Mouse (Mus musculus) retina, postnatal 1 day (tissue): Measurements from ENCODE around the gene Hba-x.
"Not testable (repeated sequence)": the region's sequence is repeated elsewhere in the genome, so short reads cannot be mapped to it uniquely, and the experiment has no call there.

Source experiments
- DNase-seq: peaks from one replicate; pipeline ENCODE4 v3.0.0-alpha.2; 2012

Gene Hba-x

GRCm38 (mm10) chr11:32286695-32287492 lies 10.7 kb downstream of the Hba-x start, which contains the start of gene Hbq1b:
Hbq1b (plus strand) TSS chr11:32286965.
- DNase-seq = peak; percentile 74

- no peak for DNase-seq
Measured at GRCm38 (mm10) chr11:32287493-32287825, 11.3 kb downstream of the Hba-x start.

GRCm38 (mm10) chr11:32292819-32293218 lies 16.6 kb downstream of the Hba-x start:
- DNase-seq = not testable (repeated sequence)

DNA sequence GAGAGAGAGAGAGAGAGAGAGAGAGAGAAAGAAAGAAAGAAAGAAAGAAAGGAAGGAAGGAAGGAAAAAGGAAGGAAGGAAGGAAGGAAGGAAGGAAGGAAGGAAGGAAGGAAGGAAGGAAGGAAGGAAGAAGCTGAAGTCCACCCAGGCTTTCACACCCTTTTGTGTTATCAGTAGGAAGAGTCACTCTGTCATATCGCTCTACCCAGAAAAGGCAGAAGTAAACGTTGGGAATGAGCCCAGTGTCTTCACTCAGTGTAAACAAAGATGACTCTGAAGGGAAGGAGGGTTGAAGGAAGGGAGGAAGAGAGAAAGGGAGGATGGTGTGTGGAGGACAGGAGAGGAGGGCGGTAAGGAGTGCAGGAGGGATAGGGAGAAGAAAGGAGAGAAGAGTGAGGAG lies 17.3 kb downstream of the Hba-x start:
- not testable (repeated sequence) for DNase-seq

GRCm38 (mm10) chr11:32296203-32296602 lies 20.0 kb downstream of the Hba-x start, which contains the start of gene Hba-a2:
Hba-a2 (plus strand) TSS chr11:32296489.
- DNase-seq = not testable (repeated sequence)

DNA sequence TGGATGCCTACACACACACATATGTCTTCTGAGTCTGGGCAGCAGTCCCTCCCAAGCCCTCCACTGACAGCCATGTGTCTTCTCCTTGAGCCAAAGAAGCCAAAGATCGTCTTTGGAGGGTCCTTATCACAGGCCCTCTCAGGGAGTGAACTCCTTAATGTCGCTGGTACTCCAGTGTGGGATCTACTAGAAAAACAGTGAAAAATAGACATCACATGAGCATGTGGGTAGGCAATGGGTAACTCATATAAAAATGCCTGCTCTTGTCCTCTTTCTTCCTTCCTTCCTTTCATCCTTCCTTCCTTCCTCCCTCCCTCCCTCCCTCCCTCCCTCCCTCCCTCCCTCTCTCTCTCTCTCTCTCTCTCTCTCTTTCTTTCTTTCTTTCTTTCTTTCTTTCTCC lies 21.2 kb downstream of the Hba-x start:
- not testable (repeated sequence) for DNase-seq

- no peak for DNase-seq
Measured at GRCm38 (mm10) chr11:32297866-32298531, 21.8 kb downstream of the Hba-x start.

- no peak for DNase-seq
Measured at GRCm38 (mm10) chr11:32298532-32298918, 22.3 kb downstream of the Hba-x start.

DNA sequence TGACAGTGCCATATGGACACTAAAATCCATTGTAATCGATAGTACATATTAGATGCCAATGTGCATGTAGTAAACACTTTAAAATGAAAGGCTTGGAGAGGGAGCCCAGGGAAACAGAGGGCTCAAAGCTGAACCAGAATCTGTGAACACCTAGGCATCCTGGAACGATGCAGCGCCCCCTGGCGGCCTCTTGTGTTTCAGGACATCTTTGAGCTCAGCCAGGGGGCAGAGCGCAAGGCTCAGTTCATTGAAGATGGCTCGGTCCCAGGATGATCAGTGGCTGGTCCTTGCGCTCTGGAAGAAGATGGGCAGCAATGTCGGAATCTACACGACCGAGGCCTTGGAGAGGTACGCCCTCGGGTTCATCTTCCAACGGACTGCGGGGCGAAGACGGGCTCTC lies 23.7 kb downstream of the Hba-x start, which contains the start of gene Hbq1a:
Gene Hbq1a (plus strand): TSS at position 205 of the 400 bp plus-strand sequence.
- peak; percentile 70 for DNase-seq

DNA sequence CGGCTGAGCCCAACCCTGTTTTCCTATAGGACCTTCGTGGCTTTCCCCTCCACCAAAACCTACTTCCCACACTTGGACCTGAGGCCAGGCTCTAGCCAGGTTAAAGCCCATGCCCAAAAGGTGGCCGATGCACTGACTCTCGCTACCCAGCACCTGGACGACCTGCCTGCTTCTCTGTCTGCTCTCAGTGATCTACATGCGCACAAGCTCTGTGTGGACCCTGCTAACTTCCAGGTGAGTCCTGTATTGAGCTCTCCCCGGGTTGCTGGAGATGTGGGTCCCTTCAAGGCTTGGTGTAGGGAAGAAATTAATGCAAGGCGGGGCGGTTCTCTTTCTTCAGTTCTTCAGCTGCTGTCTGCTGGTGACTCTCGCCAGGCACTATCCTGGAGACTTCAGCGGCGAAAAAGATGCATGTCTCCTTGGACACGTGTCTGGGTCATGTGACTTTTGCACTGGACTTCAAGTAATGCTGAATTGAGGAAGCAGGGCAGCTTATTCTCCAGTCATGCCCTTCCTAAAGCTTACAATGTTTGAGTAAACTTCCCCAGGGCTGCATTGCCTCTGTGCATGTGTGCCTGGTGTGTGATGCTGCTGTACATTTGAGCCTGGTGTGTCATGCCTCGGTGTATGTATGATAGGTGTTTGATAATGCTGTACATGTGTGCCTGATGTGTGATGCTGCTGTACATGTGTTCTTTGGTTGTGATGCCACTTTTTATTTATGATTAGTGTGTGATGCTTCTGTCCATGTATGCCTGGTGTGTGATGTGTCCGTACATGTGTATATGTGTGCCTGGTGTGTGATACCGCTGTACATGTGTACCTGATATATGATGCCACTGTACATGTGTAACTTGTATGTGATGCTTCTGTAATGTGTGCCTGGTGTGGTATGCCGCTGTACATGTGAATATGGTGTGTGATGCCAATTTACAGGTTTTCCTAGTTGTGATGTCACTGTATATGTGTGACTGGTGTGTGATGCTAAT lies 24.4 kb downstream of the Hba-x start:
- DNase-seq = peak; percentile 16

- DNase-seq = no peak
Measured at GRCm38 (mm10) chr11:32301506-32301905, 25.3 kb downstream of the Hba-x start.

GRCm38 (mm10) chr11:32302824-32303419 lies 26.7 kb downstream of the Hba-x start:
- no peak for DNase-seq

- DNase-seq = no peak
Measured at GRCm38 (mm10) chr11:32303455-32303854, 27.3 kb downstream of the Hba-x start.

DNA sequence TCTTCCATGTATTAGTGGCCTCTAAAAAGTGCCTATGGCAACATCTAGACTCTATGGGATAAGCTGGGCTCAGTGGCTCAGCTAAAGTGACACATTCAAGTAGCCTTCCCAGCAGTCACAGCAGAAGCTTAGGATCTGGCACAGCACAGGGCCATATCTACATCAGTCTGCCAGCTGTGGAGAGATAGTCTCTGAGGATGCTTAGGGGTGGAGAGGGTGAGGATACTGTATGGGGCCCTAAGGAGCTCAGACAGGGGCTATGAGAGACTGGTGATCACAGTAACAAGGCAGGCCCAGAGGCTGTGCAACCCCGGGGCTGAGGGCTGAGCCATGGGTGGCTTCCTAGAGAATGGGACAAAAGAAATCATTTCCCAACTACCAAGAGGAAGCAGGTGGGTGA lies 30.8 kb downstream of the Hba-x start:
- DNase-seq = no peak

GRCm38 (mm10) chr11:32309446-32309845 lies 33.2 kb downstream of the Hba-x start:
- no peak for DNase-seq

DNA sequence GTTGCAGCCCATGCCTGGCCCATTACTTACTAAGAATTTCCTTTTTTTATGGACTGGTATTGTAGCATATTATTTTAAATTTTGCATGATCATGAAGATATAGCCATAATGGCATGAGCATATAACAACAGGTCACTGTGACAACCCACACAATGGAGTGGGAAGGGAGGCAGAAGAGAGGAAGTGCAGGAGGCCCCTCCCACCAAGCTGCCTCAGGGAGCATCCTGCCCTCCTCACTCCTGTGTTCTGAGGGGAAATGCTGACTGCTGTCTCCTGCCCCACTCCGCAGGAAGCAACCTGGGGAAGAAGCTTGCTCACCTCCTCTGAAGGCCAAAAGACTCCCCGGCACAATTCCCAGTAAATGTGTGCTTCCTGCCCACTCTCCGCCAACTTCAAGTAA lies 33.7 kb downstream of the Hba-x start:
- DNase-seq = no peak

DNA sequence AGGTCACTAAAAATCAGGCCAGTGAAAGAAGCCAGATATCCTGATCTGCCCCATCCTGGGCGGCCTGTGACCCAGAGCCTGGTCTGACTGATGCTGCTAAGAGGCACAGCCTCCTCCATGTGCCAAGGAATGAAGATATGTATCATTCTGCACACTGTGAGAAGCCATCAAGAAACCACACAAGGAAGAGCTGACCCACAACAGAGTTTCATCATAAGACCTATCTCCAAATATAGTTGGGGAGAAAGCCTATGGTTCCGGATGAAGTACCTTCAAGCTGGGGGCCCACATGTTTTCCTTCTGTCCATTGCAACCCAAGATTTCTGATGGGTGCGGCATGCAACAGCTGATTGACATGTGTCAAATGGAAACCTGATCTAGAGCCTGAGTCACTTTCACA lies 39.8 kb downstream of the Hba-x start:
- DNase-seq = no peak

- no peak for DNase-seq
Measured at GRCm38 (mm10) chr11:32320507-32321195, 44.5 kb downstream of the Hba-x start.

DNA sequence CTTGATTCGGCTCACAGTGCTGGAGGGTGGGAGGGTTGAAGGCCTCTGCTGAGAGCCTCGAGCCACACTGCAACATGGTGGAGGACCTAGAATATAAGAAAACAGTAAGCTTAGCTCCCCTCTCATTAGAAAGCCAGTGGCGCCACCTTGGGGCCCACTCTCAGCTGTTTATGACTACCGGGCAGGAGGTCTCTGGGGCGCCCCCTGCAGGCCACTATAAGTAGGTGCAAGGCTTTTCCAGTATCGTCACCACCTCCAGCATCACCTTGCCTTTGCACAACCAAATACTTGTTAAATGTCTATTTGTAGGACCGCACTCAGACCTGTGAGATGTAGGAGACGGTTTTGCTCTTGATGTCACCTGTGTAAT lies 45.0 kb downstream of the Hba-x start:
- peak; percentile 78 for DNase-seq

DNA sequence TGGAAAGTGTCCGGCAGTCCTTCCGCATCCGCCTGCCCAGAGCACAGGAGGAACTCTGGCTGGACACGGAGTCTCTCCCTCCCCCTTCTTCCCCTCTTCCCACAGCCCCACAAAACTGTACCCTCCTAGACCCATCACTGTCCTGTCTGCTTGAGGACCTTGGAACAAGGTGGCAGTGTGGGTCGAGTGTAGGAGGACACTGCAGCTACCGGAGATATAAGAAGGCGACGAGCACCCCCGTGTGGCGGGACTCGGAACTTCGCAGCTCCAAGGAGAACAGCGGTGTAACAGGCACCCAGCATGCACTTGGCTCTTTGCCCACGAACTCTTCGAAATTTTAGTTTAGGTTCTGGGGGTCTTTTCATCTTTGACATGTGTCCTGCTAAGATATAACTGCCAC lies 48.4 kb downstream of the Hba-x start:
- peak; percentile 91 for DNase-seq
